Mouse (Mus musculus): Measurements from ENCODE around the gene Kank2.
"Not testable (repeated sequence)": the region's sequence is repeated elsewhere in the genome, so short reads cannot be mapped to it uniquely, and the experiment has no call there.

Kank2 gene

GRCm38 (mm10) chr9:21818125-21818524 lies 19.6 kb upstream of the Kank2 start:
- DNase-seq (ENCODE audit: low spot score): no peak

GRCm38 (mm10) chr9:21816716-21817305 lies 18.3 kb upstream of the Kank2 start:
- peak; percentile 13 for DNase-seq (ENCODE audit: low spot score)

- no peak for DNase-seq (ENCODE audit: low spot score)
Observed at GRCm38 (mm10) chr9:21811170-21811569, 12.6 kb upstream of the Kank2 start.

- DNase-seq (ENCODE audit: low spot score): peak; percentile 23
Observed at GRCm38 (mm10) chr9:21808561-21808960, 10.0 kb upstream of the Kank2 start.

GRCm38 (mm10) chr9:21806976-21807375 lies 8.4 kb upstream of the Kank2 start:
- DNase-seq (ENCODE audit: low spot score): no peak

GRCm38 (mm10) chr9:21806363-21806762 lies 7.8 kb upstream of the Kank2 start:
- DNase-seq (ENCODE audit: low spot score): no peak

- DNase-seq (ENCODE audit: low spot score): peak; percentile 94
Observed at GRCm38 (mm10) chr9:21803986-21804644, 5.6 kb upstream of the Kank2 start.

GRCm38 (mm10) chr9:21801591-21801990 lies 3.0 kb upstream of the Kank2 start:
- DNase-seq (ENCODE audit: low spot score): no peak

- DNase-seq (ENCODE audit: low spot score): no peak
Observed at GRCm38 (mm10) chr9:21801121-21801520, 2.6 kb upstream of the Kank2 start.

GRCm38 (mm10) chr9:21799010-21799350 lies 436 bp upstream of the Kank2 start:
- DNase-seq (ENCODE audit: low spot score): no peak

GRCm38 (mm10) chr9:21797921-21798344 lies 611 bp downstream of the Kank2 start:
- peak; percentile 64 for DNase-seq (ENCODE audit: low spot score)

- DNase-seq (ENCODE audit: low spot score): no peak
Observed at GRCm38 (mm10) chr9:21796919-21797318, 1.6 kb downstream of the Kank2 start.

- DNase-seq (ENCODE audit: low spot score): no peak
Observed at GRCm38 (mm10) chr9:21796259-21796658, 2.3 kb downstream of the Kank2 start.

GRCm38 (mm10) chr9:21795579-21795978 lies 3.0 kb downstream of the Kank2 start:
- no peak for DNase-seq (ENCODE audit: low spot score)

GRCm38 (mm10) chr9:21794925-21795324 lies 3.6 kb downstream of the Kank2 start:
- no peak for DNase-seq (ENCODE audit: low spot score)

- DNase-seq (ENCODE audit: low spot score): no peak
Observed at GRCm38 (mm10) chr9:21794344-21794834, 4.2 kb downstream of the Kank2 start.

- not testable (repeated sequence) for DNase-seq (ENCODE audit: low spot score)
Observed at GRCm38 (mm10) chr9:21793507-21793906, 5.0 kb downstream of the Kank2 start.

GRCm38 (mm10) chr9:21792644-21793043 lies 5.9 kb downstream of the Kank2 start:
- no peak for DNase-seq (ENCODE audit: low spot score)

- DNase-seq (ENCODE audit: low spot score): no peak
Observed at GRCm38 (mm10) chr9:21791861-21792260, 6.7 kb downstream of the Kank2 start.

GRCm38 (mm10) chr9:21788234-21788633 lies 10.3 kb downstream of the Kank2 start:
- no peak for DNase-seq (ENCODE audit: low spot score)

- no peak for DNase-seq (ENCODE audit: low spot score)
Observed at GRCm38 (mm10) chr9:21787654-21788053, 10.9 kb downstream of the Kank2 start.

GRCm38 (mm10) chr9:21786906-21787305 lies 11.6 kb downstream of the Kank2 start:
- peak; percentile 78 for DNase-seq (ENCODE audit: low spot score)

GRCm38 (mm10) chr9:21786309-21786708 lies 12.2 kb downstream of the Kank2 start:
- not testable (repeated sequence) for DNase-seq (ENCODE audit: low spot score)

Data from retina, embryonic 14.5 days (tissue).